Mouse (Mus musculus) midbrain, postnatal 0 days (tissue): ENCODE results near the gene Lamb1. TPM values are rescaled to one million over a fixed set of nuclear protein-coding genes. Genes with fewer than 3 reads are reported as not detected.

Source experiments
- ATAC-seq: fragments of 200-750 bp; cut with Nextera tagmentation; 2 replicates; pipeline ENCODE4 v1.8.0; 2017; ENCODE audit warnings: moderate number of reproducible peaks, mild to moderate bottlenecking, moderate TSS enrichment, moderate library complexity; ENCODE audit not compliant: low FRiP score
- DNase-seq: peaks from one replicate; pipeline ENCODE4 v3.0.0-alpha.2; 2015; ENCODE audit warnings: low spot score
- H3K27ac ChIP-seq: fragments of 300-500 bp; sonication (generic); 2 replicates; pipeline ENCODE4 v1.5.1; 2014; ENCODE audit warnings: low read depth, mild to moderate bottlenecking, low read length, mixed read lengths
- H3K27me3 ChIP-seq: fragments of 300-500 bp; sonication (generic); 2 replicates; pipeline ENCODE4 v1.6.1; 2014; ENCODE audit warnings: low read length, control low read depth, mixed read lengths; ENCODE audit not compliant: insufficient read depth
- H3K36me3 ChIP-seq: fragments of 300-500 bp; sonication (generic); 2 replicates; pipeline ENCODE4 v1.6.1; 2014; ENCODE audit warnings: low read length, control low read depth, mixed read lengths; ENCODE audit not compliant: insufficient read depth
- H3K4me1 ChIP-seq: fragments of 300-500 bp; sonication (generic); 2 replicates; pipeline ENCODE4 v1.6.1; 2014; ENCODE audit warnings: mild to moderate bottlenecking, control low read depth, antibody characterized with exemption, low read length, mixed read lengths; ENCODE audit not compliant: insufficient read depth
- H3K4me2 ChIP-seq: fragments of 300-500 bp; sonication (generic); 2 replicates; pipeline ENCODE4 v1.6.1; 2014; ENCODE audit warnings: low read depth, mild to moderate bottlenecking, low read length, mixed read lengths; ENCODE audit not compliant: poor library complexity, severe bottlenecking
- H3K4me3 ChIP-seq: fragments of 300-500 bp; sonication (generic); 2 replicates; pipeline ENCODE4 v1.5.1; 2014; ENCODE audit warnings: low read depth, mild to moderate bottlenecking, low read length, moderate library complexity
- H3K9ac ChIP-seq: fragments of 300-500 bp; sonication (generic); replicated peaks from 2 replicates; pipeline ENCODE4 v1.6.1; 2014; ENCODE audit warnings: mild to moderate bottlenecking, low read length, moderate library complexity, mixed read lengths; ENCODE audit not compliant: poor library complexity, severe bottlenecking
- H3K9me3 ChIP-seq: fragments of 300-500 bp; sonication (generic); 2 replicates; pipeline ENCODE4 v1.6.1; 2016; ENCODE audit warnings: low read length, control low read depth
- CTCF ChIP-seq: IDR thresholded peaks from 2 replicates; pipeline ENCODE4 v1.5.1; 2016; ENCODE audit warnings: antibody characterized with exemption, mild to moderate bottlenecking
- WGBS: fragments of 180-500 bp; shearing (Covaris S2); extraction: QIAGEN DNeasy Blood & Tissue Kit; methylation state at CpG from one replicate; pipeline ENCODE4 v1.1.7; 2014; 5-methylcytosine and 5-hydroxymethylcytosine counted together
- polyA plus RNA-seq: library from polyadenylated mRNA; unstranded; fragments of >200 nt; fragmentation: Nextera tagmentation; extraction: Ambion mirVana; gene quantifications from 2 replicates; pipeline ENCODE4 v1.2.1, GENCODE M21; 2015
- total RNA-seq: library from RNA; depleted of rRNA; stranded (reverse); fragments of >200 nt; gene quantifications from 2 replicates; pipeline ENCODE4 v1.2.3, GENCODE M21; 2014

The Lamb1 gene
- total and polyA plus RNA-seq, 2 experiments from 2014 or later = 7.6 to 19.5 TPM

DNA sequence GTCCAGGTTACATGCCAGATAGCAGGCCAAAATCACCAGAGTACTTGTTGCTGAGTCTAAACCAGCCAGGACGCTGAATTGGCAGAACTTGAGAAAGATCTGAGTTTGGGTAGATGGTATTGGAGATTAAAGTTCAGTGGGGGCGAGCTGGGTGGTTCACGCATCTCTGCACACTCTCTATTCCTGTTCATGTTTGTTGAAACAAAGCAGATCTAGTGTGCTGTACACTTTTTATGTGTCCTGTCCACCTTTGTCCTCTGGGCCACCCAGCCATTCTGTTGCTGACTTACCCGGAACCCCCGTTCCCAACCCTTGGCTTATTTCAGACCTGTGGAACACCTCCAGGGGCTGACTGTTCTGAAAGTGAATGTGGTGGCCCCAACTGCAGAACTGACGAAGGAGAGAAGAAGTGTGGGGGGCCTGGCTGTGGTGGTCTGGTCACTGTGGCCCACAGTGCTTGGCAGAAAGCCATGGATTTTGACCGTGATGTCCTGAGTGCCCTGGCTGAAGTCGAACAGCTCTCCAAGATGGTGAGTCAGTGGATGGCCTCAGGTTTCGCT, 58.2 kb downstream of the Lamb1 start:
- Histone ChIP-seq H3K36me3 (0 out of 2 replicates have a peak, but pooled peaks cover 5% of the 10 kb centered on the region), H3K27me3 (no peaks in the 10 kb centered on the region), H3K9me3 (no peaks in the 10 kb centered on the region), H3K4me2 (no peak overlapping the region), H3K27ac (no peak overlapping the region), H3K9ac (no peak overlapping the region), H3K4me1 (no peaks in the 10 kb centered on the region), H3K4me3 (no peak overlapping the region)
- no peak for TF ChIP-seq CTCF
- DNase-seq (no peak), ATAC-seq (no peak)
- 85% methylated on average over 9 of the region's 9 CpGs for WGBS

GRCm38 (mm10) chr12:31327139-31327538, 62.1 kb downstream of the Lamb1 start:
- H3K4me3 ChIP-seq = no peak overlapping the region
- WGBS = 93% methylated on average over 9 of the region's 9 CpGs
- ATAC-seq (no peak), DNase-seq (no peak)
- H3K27ac ChIP-seq = no peak overlapping the region
- no peaks in the 10 kb centered on the region for H3K9me3 ChIP-seq
- H3K9ac ChIP-seq = no peak overlapping the region
- H3K4me1 ChIP-seq = no peaks in the 10 kb centered on the region
- no peaks in the 10 kb centered on the region for H3K27me3 ChIP-seq
- peaks cover 12% of the 10 kb centered on the region; the same call in 1 of the 2 replicates for H3K36me3 ChIP-seq
- H3K4me2 ChIP-seq = no peak overlapping the region
- no peak for TF ChIP-seq CTCF

DNA sequence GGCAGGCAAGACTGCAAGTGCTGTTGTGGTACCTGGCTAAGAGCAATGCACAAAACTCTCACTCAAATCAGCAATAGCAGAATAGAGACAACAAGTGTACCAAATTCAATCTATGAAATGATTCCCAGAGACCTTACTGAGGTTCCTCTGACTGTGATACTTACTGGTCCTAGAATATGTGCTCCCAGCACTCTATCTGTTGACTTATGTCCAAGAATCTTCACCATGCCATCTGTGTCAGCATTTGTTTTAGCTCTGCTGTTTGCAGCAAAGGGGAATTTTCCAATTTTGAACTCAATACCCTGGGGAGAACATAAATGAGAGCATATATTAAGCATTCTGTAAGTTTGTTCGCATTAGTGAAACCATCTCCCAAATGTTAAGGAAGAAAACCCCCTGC, 68.2 kb downstream of the Lamb1 start:
- Histone ChIP-seq H3K9me3 (no peaks in the 10 kb centered on the region), H3K9ac (no peak overlapping the region), H3K27me3 (no peaks in the 10 kb centered on the region), H3K4me1 (no peaks in the 10 kb centered on the region), H3K4me3 (no peak overlapping the region), H3K4me2 (no peak overlapping the region), H3K36me3 (peaks cover 37% of the 10 kb centered on the region), H3K27ac (no peak overlapping the region)
- 94% methylated on average over 1 of the region's 1 CpGs for WGBS
- ATAC-seq (no peak), DNase-seq (no peak)
- no peak for TF ChIP-seq CTCF

- Histone ChIP-seq H3K4me3 (peak overlapping the region; percentile 98), H3K9ac (peak overlapping the region; percentile 94), H3K4me2 (peak overlapping the region; percentile 62), H3K9me3 (no peaks in the 10 kb centered on the region), H3K27ac (peak overlapping the region; percentile 83; the same call in 1 of the 2 replicates), H3K4me1 (peaks cover 4% of the 10 kb centered on the region), H3K36me3 (peaks cover 4% of the 10 kb centered on the region), H3K27me3 (no peaks in the 10 kb centered on the region)
- ATAC-seq = 0 out of 2 replicates have a peak, but pooled peaks have one; percentile 2
- WGBS = 32% methylated on average over 15 of the region's 15 CpGs
- no peak for TF ChIP-seq CTCF
- DNase-seq = no peak
These were observed 85.3 kb downstream of the Lamb1 start for GRCm38 (mm10) chr12:31350191-31350943.

- Histone ChIP-seq H3K4me1 (peaks cover 4% of the 10 kb centered on the region), H3K4me2 (peak within 1 kb of the TSS; percentile 62), H3K9ac (peak within 1 kb of the TSS; percentile 94), H3K27ac (peak within 1 kb of the TSS; percentile 83), H3K9me3 (no peaks in the 10 kb centered on the region), H3K4me3 (peak within 1 kb of the TSS; percentile 98), H3K36me3 (peaks cover 4% of the 10 kb centered on the region), H3K27me3 (no peaks in the 10 kb centered on the region)
- WGBS = 6% methylated on average over 64 of the region's 66 CpGs
- peak; percentile 100 for ATAC-seq
- peak; percentile 29; the same call in 1 of the 2 replicates for TF ChIP-seq CTCF
- DNase-seq = peak; percentile 97
These were observed 86.2 kb downstream of the Lamb1 start, which contains the start of gene Dld for GRCm38 (mm10) chr12:31350944-31351928. Gene Dld (minus strand): TSS chr12:31351453.
